Mouse (Mus musculus) liver, embryonic 14 days (tissue): ENCODE measurements around the gene Gm4307. TPM values are rescaled to one million over a fixed set of nuclear protein-coding genes. Genes with fewer than 3 reads are reported as not detected.

Source experiments
- polyA plus RNA-seq: library from polyadenylated mRNA; depleted of rRNA; stranded (reverse); fragments of >200 nt; gene quantifications from 2 replicates; pipeline ENCODE4 v1.2.3, GENCODE M21; 2012; rRNA removed

Gm4307 gene
- polyA plus RNA-seq = not detected in 2 replicates

GRCm38 (mm10) chr10:100361038-100361437 is at the start of gene Gm4307:
Gene Gm4307, plus strand, starts transcription at chr10:100361338.

GRCm38 (mm10) chr10:100335376-100335775 is 25.8 kb upstream of the Gm4307 start, which contains the start of gene Gm4301:
Gene Gm4301, plus strand, starts transcription at chr10:100335676.

GRCm38 (mm10) chr10:100340536-100340935 is 20.6 kb upstream of the Gm4307 start, which contains the start of gene Gm4302:
Gene Gm4302, plus strand, starts transcription at chr10:100340836.

GRCm38 (mm10) chr10:100345672-100346071 is 15.5 kb upstream of the Gm4307 start, which contains the start of gene Gm4303:
Gene Gm4303, plus strand, starts transcription at chr10:100345972.

GRCm38 (mm10) chr10:100350793-100351192 is 10.3 kb upstream of the Gm4307 start, which contains the start of gene Gm4305:
Gene Gm4305, plus strand, starts transcription at chr10:100351093.

GRCm38 (mm10) chr10:100382460-100382859 is 21.3 kb downstream of the Gm4307 start, which contains the start of gene Gm4312:
Gene Gm4312, minus strand, starts transcription at chr10:100382560.

Other genes starting within 250 kb of the Gm4307 start
- gene Gm4301, start 25.7 kb upstream of the Gm4307 start, polyA plus RNA-seq = not detected in 2 replicates
- gene Gm4302, start 20.5 kb upstream of the Gm4307 start, polyA plus RNA-seq = not detected in 2 replicates
- not detected in 2 replicates for gene Gm4303, start 15.4 kb upstream of the Gm4307 start, polyA plus RNA-seq
- gene Gm4305, start 10.2 kb upstream of the Gm4307 start, polyA plus RNA-seq = not detected in 2 replicates
- gene Gm4312, start 21.2 kb downstream of the Gm4307 start, polyA plus RNA-seq = not detected in 2 replicates
- gene Tmtc3, start 126.0 kb downstream of the Gm4307 start, polyA plus RNA-seq = 3.6 and 4.0 TPM in 2 replicates
- 3.8 and 4.1 TPM in 2 replicates for gene Cep290, start 126.2 kb downstream of the Gm4307 start, polyA plus RNA-seq
- 11.5 and 11.6 TPM in 2 replicates for gene 4930430F08Rik, start 229.1 kb downstream of the Gm4307 start, polyA plus RNA-seq
- not detected in 2 replicates for gene 1700017N19Rik, start 229.1 kb downstream of the Gm4307 start, polyA plus RNA-seq